Mouse (Mus musculus) retina, postnatal 1 day (tissue): ENCODE data around the gene Gm20843.
"Not testable (repeated sequence)": the region's sequence is repeated elsewhere in the genome, so short reads cannot be mapped to it uniquely, and the experiment has no call there.

Experiments
- DNase-seq: peaks from one replicate; pipeline ENCODE4 v3.0.0-alpha.2; 2012

The Gm20843 gene

GRCm38 (mm10) chrY:72247018-72247417, at the start of gene Gm20843:
Gene Gm20843, minus strand, starts transcription at chrY:72247118.
- not testable (repeated sequence) for DNase-seq
